8 mouse cellular contexts compared by ENCODE assay signal in the genomic region with DNA sequence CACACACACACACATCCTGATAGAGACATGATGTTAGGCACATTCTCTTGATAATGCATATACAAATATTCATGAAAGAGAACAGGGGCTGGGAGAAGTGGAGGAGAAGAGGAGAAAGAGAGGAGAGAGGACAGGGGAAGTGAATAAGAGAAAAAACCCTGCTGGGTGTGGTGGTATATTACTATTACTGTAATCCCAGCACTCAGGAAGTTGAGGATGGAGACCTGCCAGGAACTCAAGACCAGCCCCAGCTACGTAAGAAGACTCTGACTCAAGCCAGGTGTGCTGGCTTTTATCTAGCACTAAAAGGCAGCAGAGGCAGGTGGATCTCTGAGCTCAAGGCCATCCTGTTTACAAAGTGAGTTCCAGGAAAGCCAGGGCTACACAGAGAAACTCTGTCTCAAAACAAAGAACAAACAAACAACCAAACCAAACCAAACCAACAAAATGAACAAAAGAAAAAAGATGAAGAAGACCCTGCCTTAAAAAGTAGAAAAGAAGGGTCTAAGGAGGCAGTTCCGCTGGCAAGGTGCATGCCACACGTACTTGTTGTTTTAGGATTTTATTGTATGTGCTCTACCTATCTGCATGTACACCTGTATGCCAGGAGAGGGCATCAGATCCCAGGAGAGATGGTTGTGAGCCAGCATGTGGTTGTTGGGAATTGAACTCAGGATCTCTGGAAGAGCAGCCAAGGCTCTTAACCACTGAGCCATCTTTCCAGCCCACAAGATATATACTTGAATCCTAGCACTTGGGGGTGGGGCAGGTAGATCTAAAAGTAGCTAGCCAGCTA. TPM values are rescaled to one million over a fixed set of nuclear protein-coding genes. Genes with fewer than 3 reads are reported as not detected.
DNase-seq lines count a peak whose midpoint lies in the region; ATAC-seq and TF ChIP-seq lines count a peak whose summit lies in the region.

No protein-coding gene starts in this region.

- H3K9ac ChIP-seq in hindbrain, embryonic 11.5 days (ENCODE audit: low read depth, low read length) = no peak overlapping the region
- H3K9ac ChIP-seq in MEL (ENCODE audit: control insufficient read depth, low read depth, low read length, poor library complexity, severe bottlenecking) = no peak overlapping the region
- H3K9ac ChIP-seq in forebrain, embryonic 15.5 days (replicated peaks) = 0 out of 2 replicates have a peak overlapping the region, but pooled peaks have one; percentile 10
- H3K9ac ChIP-seq in midbrain, embryonic 11.5 days (ENCODE audit: low read length) = no peak overlapping the region

- H3K4me1 ChIP-seq in hindbrain, embryonic 10.5 days (replicated peaks) = peaks cover 16% of the 10 kb centered on the region
- H3K4me1 ChIP-seq in hindbrain, embryonic 11.5 days (replicated peaks; ENCODE audit: control insufficient read depth, insufficient read depth, low read length) = no peaks in the 10 kb centered on the region
- H3K4me1 ChIP-seq in MEL (ENCODE audit: control insufficient read depth in 1 of 2, insufficient read depth in 2 of 2, low read length in 2 of 2) = peaks cover 4 to 20% of the 10 kb centered on the region in 2 experiments; a peak in 3 of 4 replicates
- peaks cover 18% of the 10 kb centered on the region for H3K4me1 ChIP-seq in forebrain, embryonic 15.5 days
- H3K4me1 ChIP-seq in midbrain, embryonic 11.5 days (ENCODE audit: control insufficient read depth, insufficient read depth, low read length) = peaks cover 5% of the 10 kb centered on the region; the same call in 1 of the 2 replicates

- no peak for TF ChIP-seq EP300 in MEL (IDR thresholded peaks at IDR 0.05; ENCODE audit: low read depth in 1 of 2, low read length in 2 of 2)

- no peaks in the 10 kb centered on the region for H3K27me3 ChIP-seq in hindbrain, embryonic 10.5 days (ENCODE audit: insufficient read depth, poor library complexity, severe bottlenecking)
- no peaks in the 10 kb centered on the region for H3K27me3 ChIP-seq in hindbrain, embryonic 11.5 days (ENCODE audit: control insufficient read depth, insufficient read depth, low read length)
- H3K27me3 ChIP-seq in MEL (ENCODE audit: control insufficient read depth in 1 of 2, insufficient read depth in 2 of 2, low read length in 2 of 2) = peaks cover 0 to 2% of the 10 kb centered on the region in 2 experiments; a peak in 3 of 4 replicates
- H3K27me3 ChIP-seq in forebrain, embryonic 15.5 days = no peaks in the 10 kb centered on the region
- no peaks in the 10 kb centered on the region for H3K27me3 ChIP-seq in midbrain, embryonic 11.5 days (ENCODE audit: control insufficient read depth, insufficient read depth, low read length)

- peak; percentile 17 for TF ChIP-seq RAD21 in MEL (IDR thresholded peaks at IDR 0.05; ENCODE audit: low read depth, low read length)

- DNase-seq in hindbrain, embryonic 10.5 days (ENCODE audit: low spot score) = no peak
- no peak for DNase-seq in hindbrain, embryonic 11.5 days (ENCODE audit: low spot score)
- DNase-seq in MEL (ENCODE audit: low read depth, low spot score) = no peak
- DNase-seq in midbrain, embryonic 11.5 days (ENCODE audit: low spot score, missing footprints) = no peak
- no peak for DNase-seq in natural killer cell, adult 2 months (ENCODE audit: low spot score in 2 of 2)
- DNase-seq in thymus, postnatal 4 days = no peak
- no peak for DNase-seq in frontal cortex, adult 2 months (ENCODE audit: extremely low spot score in 1 of 2, low spot score in 1 of 2)

- peak overlapping the region; percentile 41; the same call in 1 of the 2 replicates for H3K4me3 ChIP-seq in hindbrain, embryonic 10.5 days
- no peak overlapping the region for H3K4me3 ChIP-seq in hindbrain, embryonic 11.5 days (ENCODE audit: low read depth, low read length)
- no peak overlapping the region for H3K4me3 ChIP-seq in MEL (ENCODE audit: control insufficient read depth in 1 of 2, insufficient read depth in 1 of 2, low read depth in 2 of 2, low read length in 2 of 2)
- H3K4me3 ChIP-seq in forebrain, embryonic 15.5 days = no peak overlapping the region
- H3K4me3 ChIP-seq in midbrain, embryonic 11.5 days (ENCODE audit: low read depth, low read length) = no peak overlapping the region

- peak in 2 of 3 experiments; percentile 8 to 36; a peak in 2 of 6 replicates for TF ChIP-seq CTCF in MEL (IDR thresholded peaks at IDR 0.05 in 2 of 3, conservative IDR thresholded peaks at IDR 0.05 in 1 of 3; ENCODE audit: control insufficient read depth in 1 of 3, insufficient read depth in 1 of 3, low read depth in 2 of 3, low read length in 3 of 3, poor library complexity in 1 of 3, severe bottlenecking in 1 of 3)

- no peak overlapping the region for H3K4me2 ChIP-seq in hindbrain, embryonic 11.5 days (replicated peaks; ENCODE audit: low read depth, low read length)
- peak overlapping the region; percentile 50 for H3K4me2 ChIP-seq in forebrain, embryonic 15.5 days (replicated peaks)
- H3K4me2 ChIP-seq in midbrain, embryonic 11.5 days = peak overlapping the region; percentile 9; the same call in 1 of the 2 replicates

- no peaks in the 10 kb centered on the region for H3K79me2 ChIP-seq in MEL (ENCODE audit: control insufficient read depth, insufficient read depth, low read length, poor library complexity)

- peak overlapping the region; percentile 40; the same call in 1 of the 2 replicates for H3K27ac ChIP-seq in hindbrain, embryonic 10.5 days
- H3K27ac ChIP-seq in hindbrain, embryonic 11.5 days (ENCODE audit: low read depth, low read length) = no peak overlapping the region
- no peak overlapping the region for H3K27ac ChIP-seq in MEL (ENCODE audit: control insufficient read depth, low read depth, low read length)
- H3K27ac ChIP-seq in forebrain, embryonic 15.5 days (replicated peaks) = peak overlapping the region; percentile 94
- no peak overlapping the region for H3K27ac ChIP-seq in midbrain, embryonic 11.5 days (ENCODE audit: low read depth, low read length)

- ATAC-seq in hindbrain, embryonic 11.5 days (ENCODE audit: low FRiP score) = no peak
- no peak for ATAC-seq in forebrain, embryonic 15.5 days (replicated peaks)
- ATAC-seq in midbrain, embryonic 11.5 days (ENCODE audit: low FRiP score) = no peak; the same call in 1 of the 2 replicates

- TF ChIP-seq POLR2A in MEL (IDR thresholded peaks at IDR 0.05; ENCODE audit: control insufficient read depth in 1 of 2, insufficient read depth in 1 of 2, low read depth in 1 of 2, low read length in 2 of 2, poor library complexity in 1 of 2) = no peak

- H3K9me3 ChIP-seq in hindbrain, embryonic 10.5 days = no peaks in the 10 kb centered on the region
- H3K9me3 ChIP-seq in hindbrain, embryonic 11.5 days (ENCODE audit: control insufficient read depth, low read length) = no peaks in the 10 kb centered on the region
- H3K9me3 ChIP-seq in MEL (replicated peaks; ENCODE audit: insufficient read depth, low read length) = no peaks in the 10 kb centered on the region
- H3K9me3 ChIP-seq in forebrain, embryonic 15.5 days = no peaks in the 10 kb centered on the region
- H3K9me3 ChIP-seq in midbrain, embryonic 11.5 days (ENCODE audit: control insufficient read depth, low read length) = no peaks in the 10 kb centered on the region

- H3K36me3 ChIP-seq in hindbrain, embryonic 10.5 days = peaks cover 5% of the 10 kb centered on the region
- H3K36me3 ChIP-seq in hindbrain, embryonic 11.5 days (ENCODE audit: control insufficient read depth, insufficient read depth, low read length) = no peaks in the 10 kb centered on the region
- peaks cover 0 to 11% of the 10 kb centered on the region in 2 experiments; a peak in 2 of 4 replicates for H3K36me3 ChIP-seq in MEL (ENCODE audit: control insufficient read depth in 1 of 2, insufficient read depth in 2 of 2, low read length in 2 of 2)
- H3K36me3 ChIP-seq in forebrain, embryonic 15.5 days = no peaks in the 10 kb centered on the region
- H3K36me3 ChIP-seq in midbrain, embryonic 11.5 days (ENCODE audit: control insufficient read depth, insufficient read depth, low read length) = no peaks in the 10 kb centered on the region

- WGBS in hindbrain, embryonic 10.5 days = 84% methylated on average over 3 of the region's 3 CpGs
- 81% methylated on average over 3 of the region's 3 CpGs for WGBS in hindbrain, embryonic 11.5 days
- 65% methylated on average over 3 of the region's 3 CpGs for WGBS in forebrain, embryonic 15.5 days
- 88% methylated on average over 3 of the region's 3 CpGs for WGBS in midbrain, embryonic 11.5 days

RNA-seq across cellular contexts. Expression of gene B4galt3, which starts 6.3 kb away (rescaled TPM):
- 70.3 and 80.9 TPM in 2 replicates for polyA plus RNA-seq in hindbrain, embryonic 10.5 days (2016; fragmentation: Nextera tagmentation; extraction: Ambion mirVana)
- polyA plus RNA-seq in hindbrain, embryonic 11.5 days (2014; fragmentation: Nextera tagmentation; extraction: Ambion mirVana) = 59.1 and 66.3 TPM in 2 replicates
- total RNA-seq in MEL (2012; rRNA removed) = 16.5 and 16.8 TPM in 2 replicates
- 10 to 100 TPM in 1 of 2 experiments, not detected in 1; 33.1 TPM for polyA plus RNA-seq in MEL (2012; ENCODE audit: insufficient read depth in 1 of 2, insufficient read length in 2 of 2, low read depth in 1 of 2, low replicate concordance in 2 of 2, missing spikeins in 1 of 2)
- polyA plus RNA-seq in forebrain, embryonic 15.5 days (2015; fragmentation: Nextera tagmentation; extraction: Ambion mirVana) = 107 and 111 TPM in 2 replicates
- polyA plus RNA-seq in midbrain, embryonic 11.5 days (2014; fragmentation: Nextera tagmentation; extraction: Ambion mirVana) = 49.5 and 58.4 TPM in 2 replicates
- polyA plus RNA-seq in frontal cortex, adult 2 months (2012; rRNA removed) = 65.2 and 73.7 TPM in 2 replicates

RNA-seq across cellular contexts. Expression of gene Ndufs2, which starts 12.7 kb away (rescaled TPM):
- 250 and 275 TPM in 2 replicates for polyA plus RNA-seq in hindbrain, embryonic 10.5 days (2016; fragmentation: Nextera tagmentation; extraction: Ambion mirVana)
- 259 and 263 TPM in 2 replicates for polyA plus RNA-seq in hindbrain, embryonic 11.5 days (2014; fragmentation: Nextera tagmentation; extraction: Ambion mirVana)
- total RNA-seq in MEL (2012; rRNA removed) = 164 and 169 TPM in 2 replicates
- polyA plus RNA-seq in MEL (2012; ENCODE audit: insufficient read depth in 1 of 2, insufficient read length in 2 of 2, low read depth in 1 of 2, low replicate concordance in 2 of 2, missing spikeins in 1 of 2) = 100 to 1,000 TPM; 292 to 415 TPM
- polyA plus RNA-seq in forebrain, embryonic 15.5 days (2015; fragmentation: Nextera tagmentation; extraction: Ambion mirVana) = 215 and 221 TPM in 2 replicates
- 232 and 274 TPM in 2 replicates for polyA plus RNA-seq in midbrain, embryonic 11.5 days (2014; fragmentation: Nextera tagmentation; extraction: Ambion mirVana)
- polyA plus RNA-seq in frontal cortex, adult 2 months (2012; rRNA removed) = 212 and 225 TPM in 2 replicates

RNA-seq across cellular contexts. Expression of gene Adamts4, which starts 13.6 kb away (rescaled TPM):
- polyA plus RNA-seq in hindbrain, embryonic 10.5 days (2016; fragmentation: Nextera tagmentation; extraction: Ambion mirVana) = 10.4 and 13.0 TPM in 2 replicates
- polyA plus RNA-seq in hindbrain, embryonic 11.5 days (2014; fragmentation: Nextera tagmentation; extraction: Ambion mirVana) = 4.6 and 5.4 TPM in 2 replicates
- total RNA-seq in MEL (2012; rRNA removed) = not detected in 2 replicates
- polyA plus RNA-seq in MEL (2012; ENCODE audit: insufficient read depth in 1 of 2, insufficient read length in 2 of 2, low read depth in 1 of 2, low replicate concordance in 2 of 2, missing spikeins in 1 of 2) = under 1 TPM in 1 of 2 experiments, not detected in 1; 0.03 TPM
- 8.1 and 8.3 TPM in 2 replicates for polyA plus RNA-seq in forebrain, embryonic 15.5 days (2015; fragmentation: Nextera tagmentation; extraction: Ambion mirVana)
- 4.0 and 4.4 TPM in 2 replicates for polyA plus RNA-seq in midbrain, embryonic 11.5 days (2014; fragmentation: Nextera tagmentation; extraction: Ambion mirVana)
- polyA plus RNA-seq in frontal cortex, adult 2 months (2012; rRNA removed) = 10.2 and 10.9 TPM in 2 replicates

RNA-seq across cellular contexts. Expression of gene Ppox, which starts 17.1 kb away (rescaled TPM):
- polyA plus RNA-seq in hindbrain, embryonic 10.5 days (2016; fragmentation: Nextera tagmentation; extraction: Ambion mirVana) = 54.1 and 56.2 TPM in 2 replicates
- 48.1 and 51.8 TPM in 2 replicates for polyA plus RNA-seq in hindbrain, embryonic 11.5 days (2014; fragmentation: Nextera tagmentation; extraction: Ambion mirVana)
- total RNA-seq in MEL (2012; rRNA removed) = 21.5 and 27.0 TPM in 2 replicates
- polyA plus RNA-seq in MEL (2012; ENCODE audit: insufficient read depth in 1 of 2, insufficient read length in 2 of 2, low read depth in 1 of 2, low replicate concordance in 2 of 2, missing spikeins in 1 of 2) = 10 to 100 TPM in 1 of 2 experiments, not detected in 1; 63.6 TPM
- polyA plus RNA-seq in forebrain, embryonic 15.5 days (2015; fragmentation: Nextera tagmentation; extraction: Ambion mirVana) = 46.5 and 53.1 TPM in 2 replicates
- polyA plus RNA-seq in midbrain, embryonic 11.5 days (2014; fragmentation: Nextera tagmentation; extraction: Ambion mirVana) = 54.1 and 56.3 TPM in 2 replicates
- 69.4 and 83.5 TPM in 2 replicates for polyA plus RNA-seq in frontal cortex, adult 2 months (2012; rRNA removed)

RNA-seq across cellular contexts. Expression of gene Usp21, which starts 23.9 kb away (rescaled TPM):
- polyA plus RNA-seq in hindbrain, embryonic 10.5 days (2016; fragmentation: Nextera tagmentation; extraction: Ambion mirVana) = 95.6 and 111 TPM in 2 replicates
- 82.8 and 85.4 TPM in 2 replicates for polyA plus RNA-seq in hindbrain, embryonic 11.5 days (2014; fragmentation: Nextera tagmentation; extraction: Ambion mirVana)
- total RNA-seq in MEL (2012; rRNA removed) = 10.0 and 11.3 TPM in 2 replicates
- 10 to 100 TPM in 1 of 2 experiments, not detected in 1; 66.4 TPM for polyA plus RNA-seq in MEL (2012; ENCODE audit: insufficient read depth in 1 of 2, insufficient read length in 2 of 2, low read depth in 1 of 2, low replicate concordance in 2 of 2, missing spikeins in 1 of 2)
- polyA plus RNA-seq in forebrain, embryonic 15.5 days (2015; fragmentation: Nextera tagmentation; extraction: Ambion mirVana) = 132 and 135 TPM in 2 replicates
- 84.7 and 88.6 TPM in 2 replicates for polyA plus RNA-seq in midbrain, embryonic 11.5 days (2014; fragmentation: Nextera tagmentation; extraction: Ambion mirVana)
- 73.0 and 83.2 TPM in 2 replicates for polyA plus RNA-seq in frontal cortex, adult 2 months (2012; rRNA removed)

Comparison
In these comparisons a context has a peak if more than half of its experiments do, and no peak if none do; other contexts are left out.
1. H3K27ac ChIP-seq: peak in hindbrain, embryonic 10.5 days (single experiment) and forebrain, embryonic 15.5 days (single experiment); none in hindbrain, embryonic 11.5 days (single experiment), MEL (single experiment) and midbrain, embryonic 11.5 days (single experiment).